Mouse (Mus musculus) neural tube, embryonic 15.5 days (tissue): Measurements from ENCODE around the gene Osm. TPM values are rescaled to one million over a fixed set of nuclear protein-coding genes. Genes with fewer than 3 reads are reported as not detected.

Source experiments
- ATAC-seq: fragments of 200-750 bp; cut with Nextera tagmentation; 2 replicates; pipeline ENCODE4 v1.8.0; 2017; ENCODE audit warnings: mild to moderate bottlenecking, moderate TSS enrichment, moderate library complexity; ENCODE audit not compliant: low FRiP score
- H3K27ac ChIP-seq: fragments of 300-500 bp; sonication (generic); replicated peaks from 2 replicates; pipeline ENCODE4 v1.5.1; 2015; ENCODE audit warnings: mild to moderate bottlenecking, inconsistent platforms
- H3K27me3 ChIP-seq: fragments of 300-500 bp; sonication (generic); replicated peaks from 2 replicates; pipeline ENCODE4 v1.6.1; 2015; ENCODE audit warnings: inconsistent platforms
- H3K36me3 ChIP-seq: fragments of 300-500 bp; sonication (generic); 2 replicates; pipeline ENCODE4 v1.6.1; 2015; ENCODE audit warnings: inconsistent platforms
- H3K4me1 ChIP-seq: fragments of 300-500 bp; sonication (generic); 2 replicates; pipeline ENCODE4 v1.6.1; 2015; ENCODE audit warnings: inconsistent platforms
- H3K4me2 ChIP-seq: fragments of 300-500 bp; sonication (generic); 2 replicates; pipeline ENCODE4 v1.6.1; 2015; ENCODE audit warnings: inconsistent platforms, mild to moderate bottlenecking, moderate library complexity
- H3K4me3 ChIP-seq: fragments of 300-500 bp; sonication (generic); replicated peaks from 2 replicates; pipeline ENCODE4 v1.5.1; 2015; ENCODE audit warnings: mild to moderate bottlenecking, inconsistent platforms
- H3K9ac ChIP-seq: fragments of 300-500 bp; sonication (generic); replicated peaks from 2 replicates; pipeline ENCODE4 v1.6.1; 2015; ENCODE audit warnings: mild to moderate bottlenecking, inconsistent platforms
- H3K9me3 ChIP-seq: fragments of 300-500 bp; sonication (generic); replicated peaks from 2 replicates; pipeline ENCODE4 v1.6.1; 2016; ENCODE audit warnings: inconsistent platforms
- WGBS: fragments of 180-500 bp; shearing (Covaris S2); methylation state at CpG from one replicate; pipeline ENCODE4 v1.1.7; 2015; ENCODE audit warnings: mixed read lengths; 5-methylcytosine and 5-hydroxymethylcytosine counted together
- polyA plus RNA-seq: library from polyadenylated mRNA; unstranded; fragments of >200 nt; fragmentation: Nextera tagmentation; extraction: Ambion mirVana; gene quantifications from 2 replicates; pipeline ENCODE4 v1.2.1, GENCODE M21; 2015

Gene Osm
- 0.73 TPM in 1 of 2 replicates, not detected in the other for polyA plus RNA-seq

DNA sequence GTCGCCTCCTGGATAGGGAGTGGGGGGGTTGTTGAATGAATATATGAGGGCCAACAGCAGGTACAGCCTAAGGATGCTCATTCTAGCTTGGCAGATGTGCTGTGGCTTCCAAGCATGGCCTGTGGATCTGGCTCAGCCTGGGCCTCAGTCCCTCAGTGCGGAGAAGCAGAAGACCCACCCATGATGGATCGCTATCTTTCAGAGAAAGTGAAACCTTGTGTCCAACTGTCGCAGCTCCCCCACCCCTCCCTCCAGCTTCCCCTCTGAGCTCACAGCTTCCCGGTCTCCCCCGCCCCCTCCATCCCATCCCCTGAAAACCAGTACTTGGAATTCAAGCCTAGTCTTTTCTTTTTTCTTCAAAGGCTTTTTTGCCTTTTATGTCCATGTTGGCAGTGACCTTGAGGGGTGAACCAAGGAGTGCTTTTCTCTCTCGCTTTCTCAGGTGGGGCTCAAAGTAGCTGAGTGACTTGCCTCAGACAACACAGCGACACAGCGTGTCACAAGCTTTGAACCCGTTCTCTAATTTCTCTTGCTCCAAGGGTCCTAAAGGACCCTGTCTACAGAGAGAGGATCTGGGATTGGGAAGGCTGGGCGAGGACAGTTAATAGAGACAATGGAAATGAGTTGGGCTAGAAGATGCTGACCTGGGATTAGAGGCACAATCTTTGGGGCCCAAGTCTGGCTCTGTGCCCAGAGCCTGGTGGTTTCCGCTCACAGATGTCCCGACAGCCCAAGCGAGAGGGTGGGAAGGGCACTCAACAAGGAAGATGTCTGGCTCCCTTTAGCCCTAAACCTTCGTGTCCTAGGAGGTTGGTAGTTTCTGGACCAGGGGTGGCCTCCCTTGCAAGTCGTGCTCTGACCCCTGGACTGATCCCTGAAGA, at the start of gene Osm:
Gene Osm (plus strand): TSS at position 756 of the 881 bp plus-strand sequence.
- Histone ChIP-seq H3K27ac (no peak within 1 kb of the TSS), H3K4me2 (no peak within 1 kb of the TSS), H3K9ac (no peak within 1 kb of the TSS), H3K4me3 (no peak within 1 kb of the TSS), H3K36me3 (no peaks in the 10 kb centered on the region), H3K27me3 (no peaks in the 10 kb centered on the region), H3K9me3 (no peaks in the 10 kb centered on the region), H3K4me1 (no peaks in the 10 kb centered on the region)
- no peak for ATAC-seq
- WGBS = 78% methylated on average over 16 of the region's 16 CpGs

DNA sequence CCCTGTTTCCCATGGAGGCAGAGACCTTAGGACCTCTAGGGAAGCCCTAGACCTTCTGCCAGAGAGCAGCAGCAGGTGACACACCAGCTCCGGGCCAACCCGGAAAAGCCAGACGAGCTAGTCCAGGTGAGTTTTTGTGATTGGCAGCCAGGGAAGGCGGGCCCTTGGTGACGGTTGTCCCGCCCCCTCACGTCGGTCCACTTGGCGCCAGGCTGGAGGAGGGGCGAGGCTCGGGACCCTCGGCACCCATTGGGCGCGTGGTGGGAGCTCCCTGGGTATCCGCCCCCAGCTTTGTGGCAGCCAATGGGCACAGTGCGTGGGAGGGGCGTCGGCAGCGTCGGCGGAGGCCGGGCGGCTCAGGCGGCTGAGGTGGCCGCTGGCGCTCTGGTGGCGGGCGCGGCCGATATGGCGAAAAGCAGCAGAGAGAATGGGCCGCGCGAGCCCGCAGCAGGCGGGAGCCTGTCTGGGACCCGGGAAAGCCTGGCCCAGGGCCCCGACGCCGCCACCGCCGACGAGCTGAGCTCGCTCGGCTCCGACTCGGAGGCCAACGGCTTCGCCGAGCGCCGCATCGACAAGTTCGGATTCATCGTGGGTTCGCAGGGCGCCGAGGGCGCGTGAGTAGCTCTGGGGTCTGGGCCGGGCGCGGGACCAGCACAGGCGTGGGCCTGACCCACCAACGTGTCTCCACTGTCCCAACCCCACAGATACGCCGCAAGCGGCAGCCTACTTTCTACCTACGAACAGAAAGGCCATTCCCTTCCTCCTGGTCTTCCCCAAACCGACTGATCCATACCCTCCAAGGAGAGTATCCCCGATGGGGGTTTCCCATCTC, 49.5 kb upstream of the Osm start, which contains the start of gene Tbc1d10a:
Gene Tbc1d10a (plus strand): TSS at position 304 of the 832 bp plus-strand sequence.
- H3K4me3 ChIP-seq = peak within 1 kb of the TSS; percentile 73
- no peaks in the 10 kb centered on the region for H3K27me3 ChIP-seq
- H3K4me2 ChIP-seq = peak within 1 kb of the TSS; percentile 84
- peak within 1 kb of the TSS; percentile 83 for H3K9ac ChIP-seq
- under 1% methylated on average over 71 of the region's 71 CpGs for WGBS
- H3K27ac ChIP-seq = peak within 1 kb of the TSS; percentile 78
- H3K36me3 ChIP-seq = peaks cover 16% of the 10 kb centered on the region
- peaks cover 43% of the 10 kb centered on the region for H3K4me1 ChIP-seq
- no peaks in the 10 kb centered on the region for H3K9me3 ChIP-seq
- ATAC-seq = peak; percentile 99

- Histone ChIP-seq H3K27me3 (no peaks in the 10 kb centered on the region), H3K9ac (peak overlapping the region; percentile 83), H3K27ac (peak overlapping the region; percentile 78), H3K9me3 (no peaks in the 10 kb centered on the region), H3K36me3 (peaks cover 11% of the 10 kb centered on the region), H3K4me3 (peak overlapping the region; percentile 73), H3K4me2 (peak overlapping the region; percentile 84), H3K4me1 (peaks cover 47% of the 10 kb centered on the region)
- ATAC-seq = peak; percentile 19
- WGBS = 18% methylated on average over 9 of the region's 9 CpGs
These were observed 48.9 kb upstream of the Osm start for GRCm38 (mm10) chr11:4187318-4187700.

DNA sequence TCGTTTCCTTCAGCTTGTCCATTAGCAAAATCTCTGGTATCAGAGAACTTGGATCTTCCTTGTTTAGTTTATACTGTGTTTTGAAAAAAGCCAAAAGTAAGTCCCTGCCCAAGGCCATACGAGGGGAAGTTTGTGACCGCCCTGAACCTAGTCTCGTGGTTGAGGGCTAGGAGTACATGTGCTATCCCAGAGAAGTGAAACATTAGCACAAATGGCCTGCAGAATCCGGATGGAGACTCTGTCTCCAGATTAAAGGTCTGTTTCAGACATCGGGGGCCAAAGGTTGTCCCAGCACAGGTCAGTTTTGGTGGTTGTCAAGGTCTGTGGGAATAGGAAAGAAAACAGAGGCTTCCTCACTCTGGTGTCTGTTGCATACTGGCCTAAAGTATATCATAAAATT, 47.0 kb upstream of the Osm start:
- WGBS = 86% methylated on average over 6 of the region's 6 CpGs
- no peaks in the 10 kb centered on the region; the same call in 1 of the 2 replicates for H3K36me3 ChIP-seq
- no peaks in the 10 kb centered on the region for H3K9me3 ChIP-seq
- no peak overlapping the region for H3K4me2 ChIP-seq
- H3K4me3 ChIP-seq = no peak overlapping the region
- H3K27me3 ChIP-seq = no peaks in the 10 kb centered on the region
- H3K4me1 ChIP-seq = peaks cover 48% of the 10 kb centered on the region
- no peak for ATAC-seq
- no peak overlapping the region for H3K9ac ChIP-seq
- H3K27ac ChIP-seq = no peak overlapping the region

- Histone ChIP-seq H3K4me1 (peaks cover 48% of the 10 kb centered on the region), H3K4me2 (no peak overlapping the region), H3K9me3 (no peaks in the 10 kb centered on the region), H3K4me3 (no peak overlapping the region), H3K27me3 (no peaks in the 10 kb centered on the region), H3K36me3 (no peaks in the 10 kb centered on the region), H3K27ac (no peak overlapping the region; the same call in 1 of the 2 replicates), H3K9ac (0 out of 2 replicates have a peak overlapping the region, but pooled peaks have one; percentile 20)
- ATAC-seq = no peak
- WGBS = 82% methylated on average over 3 of the region's 3 CpGs
These were observed 45.5 kb upstream of the Osm start for GRCm38 (mm10) chr11:4190677-4191076.

DNA sequence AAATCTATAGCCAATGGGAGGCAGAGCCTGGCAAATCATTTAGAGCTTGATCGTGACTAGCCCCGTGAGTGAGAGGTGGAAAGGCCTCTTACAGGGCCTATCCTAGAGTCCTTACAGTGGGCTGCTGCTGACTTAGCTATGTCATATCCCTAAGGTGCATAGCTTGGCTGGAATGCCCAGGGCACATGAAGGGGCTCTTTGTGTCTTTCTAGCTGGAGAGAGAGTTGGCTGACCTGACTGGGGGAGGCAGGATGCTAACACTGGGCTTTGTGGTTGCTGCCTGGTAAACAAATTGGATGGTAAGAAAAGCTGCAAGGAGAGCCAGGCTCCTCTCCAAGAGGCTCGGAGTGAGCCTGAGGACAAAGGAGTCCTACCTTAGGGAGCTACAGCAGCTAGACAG, 43.5 kb upstream of the Osm start:
- H3K9me3 ChIP-seq = no peaks in the 10 kb centered on the region
- no peak overlapping the region for H3K9ac ChIP-seq
- no peak for ATAC-seq
- no peaks in the 10 kb centered on the region for H3K27me3 ChIP-seq
- H3K27ac ChIP-seq = peak overlapping the region; percentile 1
- H3K4me1 ChIP-seq = peaks cover 39% of the 10 kb centered on the region
- H3K4me3 ChIP-seq = no peak overlapping the region
- 81% methylated on average over 3 of the region's 3 CpGs for WGBS
- H3K4me2 ChIP-seq = no peak overlapping the region
- no peaks in the 10 kb centered on the region for H3K36me3 ChIP-seq

GRCm38 (mm10) chr11:4193420-4193819, 42.8 kb upstream of the Osm start:
- Histone ChIP-seq H3K4me3 (no peak overlapping the region), H3K9me3 (no peaks in the 10 kb centered on the region), H3K36me3 (no peaks in the 10 kb centered on the region), H3K4me2 (no peak overlapping the region), H3K4me1 (peaks cover 32% of the 10 kb centered on the region), H3K27ac (no peak overlapping the region; the same call in 1 of the 2 replicates), H3K27me3 (no peaks in the 10 kb centered on the region), H3K9ac (no peak overlapping the region)
- ATAC-seq = no peak

DNA sequence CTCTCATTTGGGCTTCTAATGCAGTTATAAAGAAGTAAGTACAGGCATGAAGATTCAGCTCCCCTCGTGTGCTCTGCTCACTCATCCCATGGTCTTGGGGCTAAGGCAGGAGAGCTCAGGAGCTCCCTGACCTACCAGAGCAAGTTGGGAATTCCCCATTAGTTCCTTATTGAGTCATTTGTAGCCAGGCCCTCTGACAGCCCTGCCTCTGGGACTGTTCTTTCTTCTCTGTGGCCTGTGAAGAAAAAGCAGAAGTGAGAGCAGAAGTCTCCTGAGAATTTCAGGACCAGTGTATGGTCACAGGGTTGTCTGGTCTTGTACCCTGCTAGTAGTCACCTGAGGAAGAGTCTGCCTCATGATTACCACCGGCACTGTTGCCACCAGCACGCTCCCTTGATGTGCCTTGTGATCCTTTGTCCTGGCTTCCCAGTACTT, 40.6 kb upstream of the Osm start:
- Histone ChIP-seq H3K4me1 (peaks cover 15% of the 10 kb centered on the region), H3K36me3 (no peaks in the 10 kb centered on the region), H3K4me3 (no peak overlapping the region), H3K9me3 (no peaks in the 10 kb centered on the region), H3K27me3 (no peaks in the 10 kb centered on the region), H3K9ac (no peak overlapping the region), H3K4me2 (no peak overlapping the region), H3K27ac (no peak overlapping the region)
- 84% methylated on average over 3 of the region's 3 CpGs for WGBS
- ATAC-seq = no peak

GRCm38 (mm10) chr11:4196636-4197035, 39.6 kb upstream of the Osm start:
- WGBS = 67% methylated on average over 8 of the region's 8 CpGs
- H3K4me1 ChIP-seq = peaks cover 6% of the 10 kb centered on the region; the same call in 1 of the 2 replicates

DNA sequence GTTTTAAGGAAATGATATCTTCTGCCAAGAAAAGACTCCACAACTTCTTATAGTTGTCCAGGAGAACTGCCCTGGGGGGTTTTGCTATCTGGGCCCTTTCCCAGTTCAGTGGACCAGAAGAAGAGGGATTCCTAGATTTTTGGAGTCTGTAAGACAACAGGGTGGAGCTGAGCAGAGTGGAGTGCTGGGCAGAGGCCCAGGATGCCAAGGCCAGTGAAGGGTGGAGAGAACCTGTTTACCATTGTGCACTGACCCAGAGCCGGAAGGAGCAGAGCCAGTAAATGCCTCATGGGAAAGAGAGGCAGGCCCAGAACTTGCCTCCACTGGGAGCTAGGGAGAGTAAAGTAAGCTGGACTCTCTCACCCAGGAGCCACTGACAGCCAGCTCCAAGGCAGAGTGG, 38.5 kb upstream of the Osm start:
- no peak overlapping the region for H3K4me3 ChIP-seq
- ATAC-seq = no peak
- 94% methylated on average over 1 of the region's 1 CpGs for WGBS
- H3K27me3 ChIP-seq = no peaks in the 10 kb centered on the region
- no peak overlapping the region for H3K9ac ChIP-seq
- no peak overlapping the region for H3K4me2 ChIP-seq
- H3K27ac ChIP-seq = no peak overlapping the region
- peaks cover 3% of the 10 kb centered on the region; the same call in 1 of the 2 replicates for H3K4me1 ChIP-seq
- H3K9me3 ChIP-seq = no peaks in the 10 kb centered on the region
- H3K36me3 ChIP-seq = no peaks in the 10 kb centered on the region

More at GRCm38 (mm10) chr11:4196636-4197035, 39.6 kb upstream of the Osm start:
- Histone ChIP-seq H3K9me3 (no peaks in the 10 kb centered on the region), H3K27ac (no peak overlapping the region), H3K36me3 (no peaks in the 10 kb centered on the region), H3K27me3 (no peaks in the 10 kb centered on the region), H3K9ac (no peak overlapping the region), H3K4me2 (no peak overlapping the region), H3K4me3 (no peak overlapping the region)
- no peak for ATAC-seq

- Histone ChIP-seq H3K27me3 (no peaks in the 10 kb centered on the region), H3K4me2 (no peak overlapping the region), H3K4me1 (peaks cover 11% of the 10 kb centered on the region; the same call in 1 of the 2 replicates), H3K9ac (no peak overlapping the region), H3K4me3 (no peak overlapping the region), H3K36me3 (peaks cover 8% of the 10 kb centered on the region), H3K9me3 (no peaks in the 10 kb centered on the region), H3K27ac (no peak overlapping the region)
- no peak for ATAC-seq
- 70% methylated on average over 11 of the region's 11 CpGs for WGBS
These were observed 34.1 kb upstream of the Osm start for GRCm38 (mm10) chr11:4201981-4202700.
